Mouse (Mus musculus) heart, embryonic 10.5 days (tissue): ENCODE data around the gene Krtcap3. TPM values are rescaled to one million over a fixed set of nuclear protein-coding genes. Genes with fewer than 3 reads are reported as not detected.
A peak's percentile ranks its signal among the peaks of the same experiment; 100 is the strongest.
"Not testable (repeated sequence)": the region's sequence is repeated elsewhere in the genome, so short reads cannot be mapped to it uniquely, and the experiment has no call there.

Source experiments
- DNase-seq: peaks from one replicate; pipeline ENCODE4 v3.0.0-alpha.2; 2017; ENCODE audit warnings: low spot score
- H3K27ac ChIP-seq: fragments of 300-500 bp; sonication (generic); 2 replicates; pipeline ENCODE4 v1.5.1; 2016; ENCODE audit warnings: mild to moderate bottlenecking
- H3K27me3 ChIP-seq: fragments of 300-500 bp; sonication (generic); 2 replicates; pipeline ENCODE4 v1.6.1; 2016; ENCODE audit warnings: mild to moderate bottlenecking; ENCODE audit not compliant: poor library complexity, insufficient read depth, severe bottlenecking
- H3K36me3 ChIP-seq: fragments of 300-500 bp; sonication (generic); 2 replicates; pipeline ENCODE4 v1.6.1; 2016; ENCODE audit warnings: mild to moderate bottlenecking, moderate library complexity
- H3K4me1 ChIP-seq: fragments of 300-500 bp; sonication (generic); 2 replicates; pipeline ENCODE4 v1.6.1; 2016; ENCODE audit warnings: mild to moderate bottlenecking
- H3K4me3 ChIP-seq: fragments of 300-500 bp; sonication (generic); 2 replicates; pipeline ENCODE4 v1.5.1; 2016; ENCODE audit warnings: mild to moderate bottlenecking, moderate library complexity
- H3K9me3 ChIP-seq: fragments of 300-500 bp; sonication (generic); 2 replicates; pipeline ENCODE4 v1.6.1; 2016; ENCODE audit warnings: mild to moderate bottlenecking, moderate library complexity
- WGBS: fragments of 180-500 bp; shearing (Covaris S2); methylation state at CpG from one replicate; pipeline ENCODE4 v1.1.7; 2016; 5-methylcytosine and 5-hydroxymethylcytosine counted together
- polyA plus RNA-seq: library from polyadenylated mRNA; unstranded; fragments of >200 nt; fragmentation: Nextera tagmentation; extraction: Ambion mirVana; gene quantifications from 2 replicates; pipeline ENCODE4 v1.2.1, GENCODE M21; 2016

Krtcap3 gene
- polyA plus RNA-seq = 10.2 and 13.1 TPM in 2 replicates

DNA sequence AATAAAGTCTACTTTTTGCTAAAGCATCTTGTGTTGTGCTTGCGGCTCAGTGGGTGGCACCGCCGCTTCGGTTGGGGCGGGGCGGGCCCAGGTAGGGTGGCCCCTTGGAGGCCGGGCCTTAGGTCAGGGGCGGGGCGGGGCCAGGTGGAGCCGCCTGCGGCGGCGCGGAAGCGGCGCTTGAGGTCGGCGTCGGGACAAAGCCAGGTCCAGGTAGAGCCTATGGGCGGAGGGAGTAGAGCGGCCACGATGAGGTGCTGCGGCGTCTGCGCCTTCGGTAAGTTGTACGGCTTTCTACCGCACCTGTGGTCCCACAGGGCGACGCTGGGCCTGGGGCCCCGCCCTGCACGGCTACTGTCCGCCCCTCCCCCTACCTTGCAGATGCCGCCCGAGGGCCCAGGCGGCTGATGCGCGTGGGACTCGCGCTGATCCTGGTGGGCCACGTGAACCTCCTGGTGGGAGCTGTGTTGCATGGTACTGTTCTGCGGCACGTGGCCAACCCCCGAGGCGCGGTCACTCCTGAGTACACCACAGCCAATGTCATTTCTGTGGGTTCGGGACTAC, at the start of gene Krtcap3:
Krtcap3 (plus strand) TSS at position 151 of the 561 bp plus-strand sequence.
- DNase-seq = no peak
- Histone ChIP-seq H3K9me3 (no peaks in the 10 kb centered on the region), H3K36me3 (peaks cover 90% of the 10 kb centered on the region), H3K4me3 (peak within 1 kb of the TSS; percentile 59), H3K27ac (peak within 1 kb of the TSS; percentile 81), H3K4me1 (peaks cover 49% of the 10 kb centered on the region), H3K27me3 (no peaks in the 10 kb centered on the region)
- WGBS = 15% methylated on average over 44 of the region's 47 CpGs

DNA sequence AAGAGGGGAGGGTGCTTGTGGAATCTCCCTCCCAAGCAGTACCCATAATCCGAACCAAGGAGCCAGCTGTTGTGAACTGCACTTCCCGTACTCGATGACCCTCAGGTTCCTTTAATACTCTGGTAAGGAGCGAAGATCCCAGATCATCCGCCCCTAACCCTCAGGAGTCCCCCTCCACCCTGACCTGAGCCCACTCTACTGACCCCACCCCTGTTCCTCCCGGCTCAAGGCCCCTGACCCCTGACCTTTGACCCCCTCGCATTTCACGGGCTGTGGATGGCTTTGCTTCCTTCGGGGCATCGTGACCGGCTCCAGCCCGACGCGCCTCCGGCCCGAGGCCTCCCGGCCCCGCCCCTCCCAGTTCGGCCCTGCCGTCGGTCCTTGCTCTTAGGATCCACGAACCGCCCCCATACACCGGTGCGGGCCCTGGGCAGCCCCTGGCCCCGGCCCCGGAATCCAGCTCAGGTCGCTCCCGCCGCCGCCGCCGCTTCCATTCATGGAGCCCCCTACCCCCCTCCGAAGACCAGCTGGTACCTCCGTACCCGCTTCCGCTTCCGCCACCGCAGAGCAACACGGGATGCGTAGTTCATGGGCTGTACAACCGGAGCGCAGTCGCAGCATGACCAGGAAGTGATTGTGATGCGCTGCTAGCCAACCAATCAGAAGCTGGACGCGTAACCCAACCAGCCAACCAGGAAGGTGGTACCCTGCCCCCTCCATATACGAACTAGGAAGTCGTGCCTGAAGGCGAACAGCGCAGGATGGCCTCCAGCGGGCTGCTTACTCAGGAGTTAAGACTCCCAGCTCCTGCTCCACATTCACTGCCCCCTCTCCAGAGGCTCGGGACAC, 49.5 kb upstream of the Krtcap3 start, which contains the start of gene Zfp513:
Zfp513 (minus strand) TSS at position 562 of the 849 bp plus-strand sequence.
- Histone ChIP-seq H3K4me1 (peaks cover 8% of the 10 kb centered on the region; the same call in 1 of the 2 replicates), H3K27me3 (no peaks in the 10 kb centered on the region), H3K27ac (peak within 1 kb of the TSS; percentile 96), H3K4me3 (peak within 1 kb of the TSS; percentile 85), H3K9me3 (peaks cover 5% of the 10 kb centered on the region), H3K36me3 (peaks cover 83% of the 10 kb centered on the region)
- WGBS = under 1% methylated on average over 51 of the region's 53 CpGs
- peak; percentile 100 for DNase-seq

DNA sequence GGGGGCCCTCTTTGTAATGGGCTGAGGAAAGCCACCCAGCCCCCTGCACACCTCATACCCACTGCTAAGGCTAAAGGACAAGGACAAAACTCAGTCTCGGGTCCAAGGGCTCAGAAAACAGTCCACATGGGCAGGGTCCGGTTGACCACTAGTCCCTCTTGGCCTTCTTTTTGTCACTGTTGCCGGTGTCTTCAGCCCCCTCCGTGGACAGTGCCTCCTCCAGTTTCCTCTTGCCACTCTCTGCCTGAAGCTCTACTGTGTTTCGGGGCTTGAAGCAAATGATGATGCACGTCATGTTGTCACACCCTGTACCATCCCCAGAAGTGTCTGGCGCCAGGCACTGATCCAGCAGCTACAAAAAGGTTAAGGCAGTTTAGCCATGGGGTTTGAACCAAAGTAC, 48.6 kb upstream of the Krtcap3 start:
- Histone ChIP-seq H3K27ac (peak overlapping the region; percentile 96), H3K4me1 (peaks cover 8% of the 10 kb centered on the region; the same call in 1 of the 2 replicates), H3K9me3 (peaks cover 5% of the 10 kb centered on the region), H3K27me3 (no peaks in the 10 kb centered on the region), H3K4me3 (peak overlapping the region; percentile 85), H3K36me3 (peaks cover 83% of the 10 kb centered on the region)
- 84% methylated on average over 7 of the region's 7 CpGs for WGBS
- no peak for DNase-seq

DNA sequence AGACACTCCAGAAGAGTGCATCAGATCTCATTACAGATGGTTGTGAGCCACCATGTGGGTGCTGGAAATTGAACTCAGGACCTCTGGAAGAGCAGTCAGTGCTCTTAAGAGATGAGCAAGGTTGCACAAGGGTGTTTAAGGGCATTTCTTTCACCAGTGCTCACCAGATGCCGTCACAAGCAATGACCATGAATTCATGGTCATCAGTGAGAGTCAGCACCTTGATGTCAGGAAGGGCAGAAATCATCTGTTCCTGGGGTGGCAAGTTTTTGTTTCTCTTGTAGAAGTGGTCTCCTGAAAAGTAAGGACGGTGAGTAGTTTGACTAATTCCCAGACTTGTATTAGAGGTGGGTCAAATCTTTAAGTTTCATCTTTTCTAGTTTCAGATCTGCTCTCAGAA, 47.6 kb upstream of the Krtcap3 start:
- H3K27ac ChIP-seq = no peak overlapping the region
- 92% methylated on average over 2 of the region's 2 CpGs for WGBS

DNA sequence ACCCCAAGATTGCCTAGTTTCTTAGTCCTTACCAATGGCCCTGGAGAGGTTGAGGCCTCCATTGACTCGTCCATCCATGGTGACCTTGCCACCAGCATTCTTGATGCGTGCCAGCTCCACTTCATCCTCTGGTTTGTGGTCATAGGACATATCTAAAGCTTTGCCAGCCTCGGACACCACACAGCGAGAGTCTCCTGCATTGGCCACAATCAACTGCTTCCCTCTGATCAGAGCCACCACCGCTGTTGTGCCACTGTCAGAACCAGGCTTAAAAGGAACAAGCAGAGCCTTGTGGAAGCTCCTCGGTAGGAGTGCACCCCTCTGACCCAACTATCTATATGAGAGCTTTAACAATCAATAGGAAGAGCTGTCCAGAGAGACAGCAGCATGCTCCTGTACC, 47.1 kb upstream of the Krtcap3 start:
- 94% methylated on average over 6 of the region's 6 CpGs for WGBS
- no peak overlapping the region for H3K4me3 ChIP-seq
- peaks cover 70% of the 10 kb centered on the region for H3K36me3 ChIP-seq
- H3K4me1 ChIP-seq = peaks cover 8% of the 10 kb centered on the region; the same call in 1 of the 2 replicates
- H3K27me3 ChIP-seq = no peaks in the 10 kb centered on the region
- peaks cover 5% of the 10 kb centered on the region for H3K9me3 ChIP-seq
- no peak for DNase-seq
- no peak overlapping the region for H3K27ac ChIP-seq

More for the DNA sequence above, 47.6 kb upstream of the Krtcap3 start:
- Histone ChIP-seq H3K4me1 (peaks cover 8% of the 10 kb centered on the region; the same call in 1 of the 2 replicates), H3K36me3 (peaks cover 76% of the 10 kb centered on the region), H3K9me3 (peaks cover 5% of the 10 kb centered on the region), H3K27me3 (no peaks in the 10 kb centered on the region), H3K4me3 (no peak overlapping the region)
- DNase-seq = no peak

DNA sequence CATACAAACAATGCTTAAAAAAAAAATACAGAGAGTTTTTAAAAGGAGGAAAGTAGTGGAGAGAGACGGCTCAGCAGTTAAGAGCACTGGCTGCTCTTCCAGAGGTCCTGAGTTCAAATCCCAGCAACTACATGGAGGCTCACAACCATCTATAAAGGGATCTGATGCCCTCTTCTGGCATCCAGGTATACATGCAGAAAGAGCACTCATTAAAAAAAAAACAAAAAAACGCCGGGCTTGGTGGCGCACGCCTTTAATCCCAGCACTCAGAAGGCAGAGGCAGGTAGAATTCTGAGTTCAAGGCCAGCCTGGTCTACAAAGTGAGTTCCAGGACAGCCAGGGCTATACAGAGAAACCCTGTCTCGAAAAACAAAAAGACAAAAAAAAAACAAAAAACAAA, 34.9 kb upstream of the Krtcap3 start:
- H3K4me3 ChIP-seq, H3K27ac ChIP-seq, H3K36me3 ChIP-seq, H3K27me3 ChIP-seq, H3K9me3 ChIP-seq, H3K4me1 ChIP-seq, DNase-seq: not testable (repeated sequence)
- WGBS = 85% methylated on average over 6 of the region's 6 CpGs

DNA sequence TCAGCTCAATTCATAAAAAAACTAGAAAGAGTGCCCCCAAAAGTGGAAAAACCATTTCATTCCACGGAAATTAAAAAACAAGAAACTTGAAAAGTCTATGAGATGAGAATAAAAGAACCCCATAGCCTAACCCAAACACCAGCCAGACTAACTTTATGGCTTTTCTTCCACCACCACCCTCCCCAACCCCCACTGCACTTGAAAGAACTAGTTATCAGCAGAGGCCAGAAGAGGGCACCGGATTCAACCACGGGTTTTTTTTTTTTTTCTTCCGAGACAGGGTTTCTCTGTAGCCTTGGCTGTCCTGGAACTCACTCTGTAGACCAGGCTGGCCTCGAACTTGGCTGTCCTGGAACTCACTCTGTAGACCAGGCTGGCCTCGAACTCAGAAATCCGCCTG, 33.2 kb upstream of the Krtcap3 start:
- H3K9me3 ChIP-seq = no peaks in the 10 kb centered on the region
- H3K27me3 ChIP-seq = no peaks in the 10 kb centered on the region
- no peak overlapping the region for H3K27ac ChIP-seq
- no peaks in the 10 kb centered on the region for H3K36me3 ChIP-seq
- peaks cover 9% of the 10 kb centered on the region; the same call in 1 of the 2 replicates for H3K4me1 ChIP-seq
- H3K4me3 ChIP-seq = peak overlapping the region; percentile 6; the same call in 1 of the 2 replicates
- no peak for DNase-seq
- WGBS = 46% methylated on average over 7 of the region's 7 CpGs

DNA sequence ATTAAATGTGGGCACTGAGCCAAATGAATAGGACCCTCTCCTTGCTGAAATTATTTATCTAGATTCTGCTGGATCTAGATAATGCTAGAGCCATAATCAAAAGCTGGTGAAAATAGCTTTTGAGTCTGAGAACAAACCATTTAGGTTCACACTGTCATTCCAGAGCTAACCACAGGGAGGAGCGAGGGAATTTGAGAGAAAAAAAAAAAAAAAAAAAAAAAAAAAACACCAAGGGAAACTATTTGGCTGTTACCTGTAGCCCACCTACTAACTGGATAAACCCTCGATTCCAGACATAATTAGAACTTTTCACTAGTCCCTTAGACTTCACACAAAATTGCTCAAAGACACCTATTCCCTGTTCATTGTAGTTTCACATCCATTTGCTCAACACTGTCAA, 32.4 kb upstream of the Krtcap3 start:
- Histone ChIP-seq H3K9me3 (no peaks in the 10 kb centered on the region), H3K4me3 (peak overlapping the region; percentile 99), H3K27ac (0 out of 2 replicates have a peak overlapping the region, but pooled peaks have one; percentile 97), H3K36me3 (no peaks in the 10 kb centered on the region), H3K27me3 (no peaks in the 10 kb centered on the region), H3K4me1 (peaks cover 9% of the 10 kb centered on the region; the same call in 1 of the 2 replicates)
- DNase-seq = no peak
- 6% methylated on average over 2 of the region's 2 CpGs for WGBS

DNA sequence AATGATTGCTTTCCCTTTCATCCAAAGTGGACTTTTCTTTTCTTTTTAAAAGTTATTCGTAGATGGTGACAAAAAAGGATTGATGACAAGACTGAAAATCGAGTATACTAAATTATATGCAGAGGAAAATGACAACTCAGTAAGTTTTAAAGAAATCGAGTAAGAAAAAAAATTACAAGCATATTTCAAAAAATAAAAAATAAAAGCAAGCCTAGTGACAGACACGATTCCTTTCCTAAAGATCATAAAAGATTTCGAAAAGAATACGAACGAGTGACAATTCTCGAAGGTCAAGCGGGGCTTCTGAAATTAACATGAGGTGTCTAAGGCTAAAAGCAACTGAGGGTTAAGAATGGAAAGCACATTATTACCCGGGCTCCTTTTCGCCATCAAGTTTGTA, 32.0 kb upstream of the Krtcap3 start:
- H3K4me1 ChIP-seq = peaks cover 9% of the 10 kb centered on the region; the same call in 1 of the 2 replicates
- peak overlapping the region; percentile 97 for H3K27ac ChIP-seq
- no peaks in the 10 kb centered on the region for H3K27me3 ChIP-seq
- DNase-seq = no peak
- no peaks in the 10 kb centered on the region for H3K36me3 ChIP-seq
- WGBS = 1% methylated on average over 11 of the region's 11 CpGs
- H3K4me3 ChIP-seq = peak overlapping the region; percentile 99
- H3K9me3 ChIP-seq = no peaks in the 10 kb centered on the region

DNA sequence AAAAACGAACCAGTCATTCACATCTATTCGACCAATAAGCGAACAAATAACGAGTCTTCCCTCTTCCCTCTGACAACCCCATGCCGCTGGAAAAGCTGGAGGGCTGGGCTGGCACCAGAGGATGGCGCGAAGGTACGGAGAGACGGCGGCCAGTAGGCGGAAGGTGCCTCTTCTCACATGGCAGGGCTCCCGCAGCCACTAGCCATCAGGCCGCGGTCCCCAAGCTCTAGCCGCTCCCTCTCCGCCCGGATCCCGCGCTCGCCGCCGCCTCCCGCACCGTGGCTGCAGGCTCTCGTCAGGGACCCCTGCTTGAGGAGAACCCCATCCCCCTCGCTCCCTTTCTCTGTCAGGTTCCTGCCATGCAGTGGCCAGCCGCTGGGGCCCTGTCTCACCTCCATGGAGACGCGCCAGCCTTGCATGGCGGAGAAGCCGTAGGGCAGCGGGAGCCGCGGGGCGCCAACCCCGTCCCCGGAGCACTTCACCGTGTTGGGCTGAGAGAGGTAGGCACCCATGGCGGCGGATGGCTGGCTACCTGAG, 31.5 kb upstream of the Krtcap3 start:
- no peaks in the 10 kb centered on the region for H3K36me3 ChIP-seq
- H3K27me3 ChIP-seq = no peaks in the 10 kb centered on the region
- H3K4me3 ChIP-seq = peak overlapping the region; percentile 99
- DNase-seq = no peak
- H3K27ac ChIP-seq = peak overlapping the region; percentile 97
- WGBS = under 1% methylated on average over 40 of the region's 40 CpGs
- peaks cover 9% of the 10 kb centered on the region; the same call in 1 of the 2 replicates for H3K4me1 ChIP-seq
- H3K9me3 ChIP-seq = no peaks in the 10 kb centered on the region

DNA sequence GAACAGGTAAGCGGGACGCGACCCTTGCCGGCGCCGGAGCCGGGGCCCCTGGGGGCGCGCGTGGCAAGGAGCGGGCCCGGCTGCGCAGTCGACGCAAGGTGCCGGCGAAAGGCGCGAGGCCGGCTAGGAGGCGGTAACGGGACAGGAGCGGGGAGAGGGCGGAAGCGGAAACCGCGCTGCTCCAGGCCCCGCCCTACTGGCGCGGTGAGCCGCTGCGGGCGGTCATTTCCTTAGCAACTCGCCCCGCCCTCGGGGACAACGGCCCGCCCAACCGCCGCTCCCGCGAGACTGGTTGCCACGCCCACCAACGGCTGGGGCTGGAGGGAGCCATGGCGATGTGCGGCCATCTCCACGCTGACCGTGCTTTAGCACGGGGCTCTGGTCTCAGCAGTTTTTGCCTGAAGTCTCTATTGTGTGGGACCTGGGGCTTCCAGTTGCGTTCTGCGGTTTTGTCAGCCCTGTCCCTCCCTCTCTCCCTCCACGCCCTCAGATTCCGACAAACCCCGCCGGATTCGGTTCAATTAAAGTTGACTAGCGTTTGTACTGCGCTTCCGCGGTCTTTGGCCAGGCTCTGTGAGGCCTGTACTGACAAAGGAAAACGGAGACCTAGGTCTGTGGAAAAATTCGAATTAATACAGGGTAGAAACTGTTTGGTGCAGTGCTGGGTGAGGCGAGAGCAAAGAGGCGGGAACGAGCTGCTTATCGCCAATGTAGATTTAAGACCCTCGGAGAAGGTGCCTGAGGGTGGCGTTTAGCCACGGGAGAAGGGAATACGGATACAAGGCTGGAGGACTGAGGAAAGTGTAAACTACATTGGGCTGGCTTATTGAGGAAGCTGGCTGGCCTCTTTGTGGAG, 30.8 kb upstream of the Krtcap3 start, which contains the start of gene Ppm1g:
Ppm1g (minus strand) TSS at position 240 of the 856 bp plus-strand sequence.
- peak; percentile 97 for DNase-seq
- Histone ChIP-seq H3K4me3 (peak within 1 kb of the TSS; percentile 99), H3K4me1 (peaks cover 9% of the 10 kb centered on the region; the same call in 1 of the 2 replicates), H3K9me3 (no peaks in the 10 kb centered on the region), H3K27me3 (no peaks in the 10 kb centered on the region), H3K27ac (peak within 1 kb of the TSS; percentile 97), H3K36me3 (no peaks in the 10 kb centered on the region)
- under 1% methylated on average over 70 of the region's 70 CpGs for WGBS

DNA sequence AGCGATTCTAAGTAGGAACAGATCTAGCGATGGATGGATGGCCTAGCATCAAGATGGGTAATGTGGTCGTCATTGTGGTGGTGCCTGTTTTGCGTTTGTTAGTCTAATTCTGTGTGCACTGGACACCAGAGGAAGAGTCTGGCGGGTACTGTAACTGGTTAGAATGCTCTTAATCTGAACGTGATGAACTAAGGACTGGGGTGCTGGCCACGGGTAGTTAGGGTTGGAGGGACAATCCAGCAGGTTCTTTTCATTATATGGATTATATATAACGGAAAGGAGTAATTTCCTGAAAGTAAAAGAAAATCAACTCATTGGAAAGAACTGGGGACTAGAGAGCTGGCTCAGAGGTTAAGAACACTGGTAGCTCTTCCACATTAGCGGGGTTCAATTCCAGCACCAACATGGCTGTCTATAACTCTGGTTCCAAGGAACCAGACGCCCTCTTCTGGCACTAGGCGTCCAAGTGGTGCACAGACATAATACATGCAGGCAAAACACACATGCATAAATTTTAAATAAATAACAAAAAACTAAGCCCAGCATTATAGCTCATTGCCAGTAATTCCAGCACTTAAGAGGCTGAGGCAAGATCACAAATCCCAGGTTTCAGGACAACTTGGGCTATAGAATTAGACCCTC, 30.1 kb upstream of the Krtcap3 start:
- H3K4me3 ChIP-seq = peak overlapping the region; percentile 99
- peaks cover 9% of the 10 kb centered on the region; the same call in 1 of the 2 replicates for H3K4me1 ChIP-seq
- DNase-seq = no peak
- H3K27ac ChIP-seq = peak overlapping the region; percentile 97
- H3K27me3 ChIP-seq = no peaks in the 10 kb centered on the region
- no peaks in the 10 kb centered on the region for H3K36me3 ChIP-seq
- 17% methylated on average over 11 of the region's 11 CpGs for WGBS
- no peaks in the 10 kb centered on the region for H3K9me3 ChIP-seq
